Mouse (Mus musculus): ENCODE measurements around the gene Yars2. TPM values are rescaled to one million over a fixed set of nuclear protein-coding genes. Genes with fewer than 3 reads are reported as not detected.
A peak's percentile ranks its signal among the peaks of the same experiment; 100 is the strongest.

Yars2 gene
- polyA plus RNA-seq (2015; fragmentation: Nextera tagmentation; extraction: Ambion mirVana) = 26.2 and 27.1 TPM in 2 replicates

DNA sequence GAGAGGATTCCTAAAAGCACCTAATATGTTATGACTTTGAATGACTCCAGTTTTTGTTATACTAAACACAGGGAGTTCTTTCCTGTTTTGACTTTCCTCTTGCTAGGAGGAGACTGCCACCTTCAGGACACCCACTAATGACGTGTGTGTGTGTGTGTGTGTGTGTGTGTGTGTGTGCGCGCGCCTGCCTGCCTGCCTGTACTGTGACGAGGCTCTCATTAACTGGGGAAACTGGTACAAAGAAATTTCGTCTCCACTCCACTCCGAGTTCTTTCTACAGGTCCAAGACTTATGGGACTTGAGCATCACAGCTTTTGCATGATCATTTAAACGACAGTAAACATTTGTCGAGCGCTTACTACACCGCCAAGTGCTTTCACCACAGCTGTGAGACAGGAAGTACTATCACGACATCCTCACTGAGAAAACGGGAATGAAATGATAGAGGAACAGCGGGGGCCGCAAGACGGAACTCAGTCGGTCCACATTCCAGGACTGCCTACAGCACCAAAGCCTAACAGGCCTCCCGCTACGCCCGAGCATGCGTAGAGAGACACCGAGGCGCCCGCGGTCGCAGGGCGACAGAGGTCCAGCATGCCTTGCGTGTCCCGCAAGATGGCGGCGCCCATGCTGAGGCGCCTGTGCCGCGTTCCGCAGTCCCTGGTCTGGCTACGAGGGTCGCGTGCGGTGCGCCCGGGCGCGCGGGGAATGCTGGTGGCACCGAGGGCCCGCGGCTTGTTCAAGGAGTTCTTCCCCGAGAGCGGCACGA is at the start of gene Yars2:
Gene Yars2, plus strand, starts transcription at position 597 of the 769 bp plus-strand sequence.
- Histone ChIP-seq H3K36me3 (ENCODE audit: control insufficient read depth, insufficient read depth) (peaks cover 8% of the 10 kb centered on the region), H3K4me2 (ENCODE audit: low read length) (peak within 1 kb of the TSS; percentile 84), H3K9ac (replicated peaks; ENCODE audit: low read depth, low read length) (peak within 1 kb of the TSS; percentile 62), H3K27ac (ENCODE audit: low read length) (peak within 1 kb of the TSS; percentile 95), H3K4me1 (replicated peaks; ENCODE audit: control insufficient read depth, insufficient read depth, low read length) (peaks cover 16% of the 10 kb centered on the region), H3K27me3 (replicated peaks; ENCODE audit: control insufficient read depth, insufficient read depth, low read length) (no peaks in the 10 kb centered on the region), H3K4me3 (replicated peaks; ENCODE audit: low read length) (peak within 1 kb of the TSS; percentile 61), H3K9me3 (ENCODE audit: control insufficient read depth, low read length) (no peaks in the 10 kb centered on the region)
- ATAC-seq = peak; percentile 99
- WGBS = under 1% methylated on average over 50 of the region's 50 CpGs

DNA sequence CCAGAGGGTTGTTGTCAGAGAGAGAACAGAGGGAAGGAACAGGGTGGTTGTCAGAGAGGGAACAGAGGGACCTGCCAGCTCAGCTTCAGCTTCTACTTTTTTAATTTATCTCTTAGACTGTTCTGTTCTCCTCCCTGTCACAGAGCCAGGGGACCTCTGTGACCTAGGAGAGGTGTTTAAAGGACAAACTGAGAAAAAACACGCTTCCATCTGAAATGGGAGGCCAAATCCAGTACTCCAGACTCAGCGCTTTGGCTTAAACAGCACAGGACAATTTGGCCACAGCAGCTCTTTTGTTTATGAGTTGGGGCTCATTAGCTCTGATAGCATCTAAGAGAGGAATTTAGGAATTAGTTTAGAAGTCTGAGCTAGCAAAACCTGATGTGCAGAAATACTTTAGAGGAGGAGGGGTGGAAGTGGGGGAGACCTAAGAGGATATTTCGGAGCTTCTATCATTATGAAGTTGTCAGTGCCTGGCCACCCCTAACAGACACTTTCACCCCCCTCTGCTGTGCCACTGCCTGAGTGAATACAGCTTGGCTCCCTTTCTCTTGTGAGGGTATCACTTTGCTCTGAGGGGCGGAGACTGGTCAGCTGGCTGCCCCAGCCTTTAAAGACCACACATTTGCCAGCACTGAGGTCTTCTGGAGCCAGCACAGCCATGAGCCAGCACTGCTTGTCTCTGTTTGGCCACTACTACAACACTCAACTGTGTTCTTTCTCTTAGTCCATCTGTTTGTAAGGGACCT is 49.3 kb upstream of the Yars2 start:
- H3K4me1 ChIP-seq (replicated peaks; ENCODE audit: control insufficient read depth, insufficient read depth, low read length) = 0 out of 2 replicates have a peak, but pooled peaks cover 4% of the 10 kb centered on the region
- no peak overlapping the region for H3K4me2 ChIP-seq (ENCODE audit: low read length)
- no peak overlapping the region for H3K9ac ChIP-seq (replicated peaks; ENCODE audit: low read depth, low read length)
- ATAC-seq = peak; percentile 78
- H3K27me3 ChIP-seq (replicated peaks; ENCODE audit: control insufficient read depth, insufficient read depth, low read length) = no peaks in the 10 kb centered on the region
- no peak overlapping the region for H3K27ac ChIP-seq (ENCODE audit: low read length)
- 19% methylated on average over 4 of the region's 4 CpGs for WGBS
- H3K36me3 ChIP-seq (ENCODE audit: control insufficient read depth, insufficient read depth) = no peaks in the 10 kb centered on the region
- H3K9me3 ChIP-seq (ENCODE audit: control insufficient read depth, low read length) = no peaks in the 10 kb centered on the region
- no peak overlapping the region for H3K4me3 ChIP-seq (replicated peaks; ENCODE audit: low read length)

DNA sequence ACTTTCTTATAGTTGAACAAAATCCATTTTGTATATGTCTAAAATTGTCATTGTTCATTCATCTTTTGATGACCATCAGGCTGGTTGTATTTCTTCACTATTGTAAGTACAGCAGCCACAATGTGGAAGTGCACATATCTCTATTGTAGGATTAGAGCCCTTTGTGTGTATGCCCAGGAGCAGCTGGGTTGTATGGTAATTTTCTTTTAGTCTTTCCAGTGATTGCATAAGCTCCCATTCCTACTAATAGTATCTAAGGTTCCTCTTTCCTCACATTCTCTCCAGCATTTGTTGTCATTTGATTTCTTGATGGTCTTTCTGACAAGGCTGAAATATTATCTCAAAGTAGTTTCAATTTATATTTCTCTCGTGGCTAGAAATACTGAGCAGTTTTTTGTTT is 47.5 kb upstream of the Yars2 start:
- H3K4me3 ChIP-seq (replicated peaks; ENCODE audit: low read length) = no peak overlapping the region
- H3K4me1 ChIP-seq (replicated peaks; ENCODE audit: control insufficient read depth, insufficient read depth, low read length) = 0 out of 2 replicates have a peak, but pooled peaks cover 4% of the 10 kb centered on the region
- H3K36me3 ChIP-seq (ENCODE audit: control insufficient read depth, insufficient read depth) = no peaks in the 10 kb centered on the region
- H3K27ac ChIP-seq (ENCODE audit: low read length) = no peak overlapping the region
- no peaks in the 10 kb centered on the region for H3K27me3 ChIP-seq (replicated peaks; ENCODE audit: control insufficient read depth, insufficient read depth, low read length)
- H3K4me2 ChIP-seq (ENCODE audit: low read length) = no peak overlapping the region
- H3K9me3 ChIP-seq (ENCODE audit: control insufficient read depth, low read length) = no peaks in the 10 kb centered on the region
- WGBS = 74% methylated on average over 1 of the region's 1 CpGs
- ATAC-seq = no peak
- H3K9ac ChIP-seq (replicated peaks; ENCODE audit: low read depth, low read length) = no peak overlapping the region

DNA sequence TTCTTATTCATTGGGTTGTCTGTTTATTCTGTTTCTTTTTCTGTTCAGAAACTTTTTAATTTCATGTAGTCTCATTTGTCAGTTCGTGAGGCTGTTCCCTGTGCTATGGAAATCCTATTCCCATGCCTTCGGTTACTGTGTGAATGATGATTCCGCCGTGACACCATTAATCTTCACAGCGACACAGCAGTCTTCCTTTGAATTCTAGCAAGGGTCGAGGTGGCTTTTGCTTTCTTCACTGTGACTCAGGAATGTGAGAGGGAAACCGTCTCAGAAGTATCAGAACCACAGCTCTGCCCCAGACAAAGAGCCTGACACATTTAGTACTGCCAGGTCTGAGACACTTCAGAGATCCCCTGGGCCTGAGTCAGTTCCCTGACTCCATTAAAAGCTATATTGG is 46.9 kb upstream of the Yars2 start:
- Histone ChIP-seq H3K27ac (ENCODE audit: low read length) (no peak overlapping the region), H3K9me3 (ENCODE audit: control insufficient read depth, low read length) (no peaks in the 10 kb centered on the region), H3K36me3 (ENCODE audit: control insufficient read depth, insufficient read depth) (no peaks in the 10 kb centered on the region), H3K4me3 (replicated peaks; ENCODE audit: low read length) (no peak overlapping the region), H3K9ac (replicated peaks; ENCODE audit: low read depth, low read length) (no peak overlapping the region), H3K4me2 (ENCODE audit: low read length) (no peak overlapping the region), H3K27me3 (replicated peaks; ENCODE audit: control insufficient read depth, insufficient read depth, low read length) (no peaks in the 10 kb centered on the region), H3K4me1 (replicated peaks; ENCODE audit: control insufficient read depth, insufficient read depth, low read length) (0 out of 2 replicates have a peak, but pooled peaks cover 4% of the 10 kb centered on the region)
- 78% methylated on average over 7 of the region's 7 CpGs for WGBS
- ATAC-seq = no peak

DNA sequence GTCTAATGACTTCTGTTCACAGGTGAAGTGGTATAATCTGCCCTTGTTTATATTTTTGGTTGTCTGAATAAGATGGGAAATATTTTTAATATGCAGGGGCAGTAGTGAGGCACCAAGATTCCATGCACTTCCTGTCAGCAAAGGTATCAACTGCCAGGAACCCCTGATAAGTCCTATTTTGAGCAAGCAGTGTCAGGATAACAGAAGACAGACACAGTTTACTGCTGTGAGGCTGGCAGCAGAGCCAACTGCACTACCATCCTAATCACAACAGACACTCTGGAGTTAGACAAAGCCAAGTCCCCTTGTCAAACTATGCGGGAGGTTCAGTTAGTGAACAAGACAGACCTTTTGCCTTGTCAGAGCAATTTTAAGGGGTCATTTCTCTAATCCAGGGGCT is 46.1 kb upstream of the Yars2 start:
- ATAC-seq = no peak
- 88% methylated on average over 1 of the region's 1 CpGs for WGBS
- Histone ChIP-seq H3K27me3 (replicated peaks; ENCODE audit: control insufficient read depth, insufficient read depth, low read length) (no peaks in the 10 kb centered on the region), H3K9ac (replicated peaks; ENCODE audit: low read depth, low read length) (no peak overlapping the region), H3K4me3 (replicated peaks; ENCODE audit: low read length) (no peak overlapping the region), H3K27ac (ENCODE audit: low read length) (no peak overlapping the region), H3K36me3 (ENCODE audit: control insufficient read depth, insufficient read depth) (no peaks in the 10 kb centered on the region), H3K9me3 (ENCODE audit: control insufficient read depth, low read length) (no peaks in the 10 kb centered on the region), H3K4me1 (replicated peaks; ENCODE audit: control insufficient read depth, insufficient read depth, low read length) (0 out of 2 replicates have a peak, but pooled peaks cover 4% of the 10 kb centered on the region), H3K4me2 (ENCODE audit: low read length) (no peak overlapping the region)

DNA sequence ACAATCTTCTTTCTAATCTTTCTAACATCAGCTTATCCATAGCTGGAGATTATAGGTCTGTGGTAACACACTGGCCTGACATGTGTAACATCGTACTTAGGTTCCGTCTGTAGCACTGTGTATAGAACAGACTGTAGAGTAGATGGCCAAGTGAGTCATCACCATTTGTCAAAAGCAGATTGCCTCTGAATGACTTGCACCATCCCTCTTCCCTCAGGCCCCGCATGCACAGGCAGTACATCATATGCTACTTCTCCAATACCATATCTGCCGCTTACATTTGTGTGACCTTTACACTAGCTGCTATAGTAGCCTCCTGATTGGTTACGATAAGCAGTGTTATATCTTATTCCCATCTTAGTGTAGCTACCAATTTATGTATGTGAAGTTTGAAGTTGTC is 41.9 kb upstream of the Yars2 start:
- no peaks in the 10 kb centered on the region for H3K4me1 ChIP-seq (replicated peaks; ENCODE audit: control insufficient read depth, insufficient read depth, low read length)
- H3K9ac ChIP-seq (replicated peaks; ENCODE audit: low read depth, low read length) = no peak overlapping the region
- ATAC-seq = no peak
- 97% methylated on average over 5 of the region's 5 CpGs for WGBS
- H3K27ac ChIP-seq (ENCODE audit: low read length) = no peak overlapping the region
- no peaks in the 10 kb centered on the region for H3K27me3 ChIP-seq (replicated peaks; ENCODE audit: control insufficient read depth, insufficient read depth, low read length)
- no peaks in the 10 kb centered on the region for H3K9me3 ChIP-seq (ENCODE audit: control insufficient read depth, low read length)
- no peaks in the 10 kb centered on the region for H3K36me3 ChIP-seq (ENCODE audit: control insufficient read depth, insufficient read depth)
- H3K4me2 ChIP-seq (ENCODE audit: low read length) = no peak overlapping the region
- H3K4me3 ChIP-seq (replicated peaks; ENCODE audit: low read length) = no peak overlapping the region

DNA sequence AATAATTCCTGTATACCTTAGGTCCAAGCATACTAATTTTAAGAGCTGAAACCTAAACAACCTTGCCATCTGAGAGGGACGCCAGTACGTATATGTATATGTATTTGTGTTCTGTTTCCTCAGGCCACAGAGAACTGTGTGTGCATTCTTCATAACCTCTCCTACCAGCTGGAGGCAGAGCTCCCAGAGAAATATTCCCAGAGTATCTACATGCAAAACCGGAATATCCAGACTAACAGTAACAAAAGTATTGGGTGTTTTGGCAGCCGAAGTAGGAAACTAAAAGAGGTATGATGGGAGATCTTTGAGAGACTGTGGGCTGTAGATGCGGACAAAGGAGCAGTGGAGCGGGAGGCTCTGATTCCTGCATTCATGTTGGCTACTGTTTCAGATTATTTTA is 41.3 kb upstream of the Yars2 start:
- Histone ChIP-seq H3K4me3 (replicated peaks; ENCODE audit: low read length) (no peak overlapping the region), H3K27ac (ENCODE audit: low read length) (no peak overlapping the region), H3K9ac (replicated peaks; ENCODE audit: low read depth, low read length) (no peak overlapping the region), H3K36me3 (ENCODE audit: control insufficient read depth, insufficient read depth) (no peaks in the 10 kb centered on the region), H3K9me3 (ENCODE audit: control insufficient read depth, low read length) (no peaks in the 10 kb centered on the region), H3K4me2 (ENCODE audit: low read length) (no peak overlapping the region), H3K27me3 (replicated peaks; ENCODE audit: control insufficient read depth, insufficient read depth, low read length) (no peaks in the 10 kb centered on the region), H3K4me1 (replicated peaks; ENCODE audit: control insufficient read depth, insufficient read depth, low read length) (no peaks in the 10 kb centered on the region)
- WGBS = 91% methylated on average over 6 of the region's 6 CpGs
- no peak for ATAC-seq

DNA sequence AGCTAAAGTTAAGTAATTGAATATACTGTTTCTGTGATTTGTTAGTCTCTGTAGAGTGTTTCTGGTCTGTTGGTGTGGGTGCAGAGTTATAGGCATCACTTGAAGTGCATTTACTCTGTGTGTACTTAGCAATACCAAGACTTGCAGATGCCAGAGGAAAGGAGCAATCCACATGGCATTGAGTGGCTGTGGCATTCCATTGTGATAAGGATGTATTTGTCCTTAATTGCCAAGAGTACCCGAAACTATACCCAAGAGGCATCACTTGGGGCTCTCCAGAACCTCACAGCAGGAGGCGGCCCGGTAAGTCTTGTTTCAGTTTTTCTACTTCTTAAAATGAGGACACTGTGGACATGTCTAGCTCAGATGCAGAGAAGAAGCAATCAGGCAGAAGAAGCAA is 40.3 kb upstream of the Yars2 start:
- Histone ChIP-seq H3K36me3 (ENCODE audit: control insufficient read depth, insufficient read depth) (no peaks in the 10 kb centered on the region), H3K4me2 (ENCODE audit: low read length) (no peak overlapping the region), H3K27me3 (replicated peaks; ENCODE audit: control insufficient read depth, insufficient read depth, low read length) (no peaks in the 10 kb centered on the region), H3K9me3 (ENCODE audit: control insufficient read depth, low read length) (no peaks in the 10 kb centered on the region), H3K27ac (ENCODE audit: low read length) (no peak overlapping the region), H3K4me1 (replicated peaks; ENCODE audit: control insufficient read depth, insufficient read depth, low read length) (no peaks in the 10 kb centered on the region), H3K4me3 (replicated peaks; ENCODE audit: low read length) (no peak overlapping the region), H3K9ac (replicated peaks; ENCODE audit: low read depth, low read length) (no peak overlapping the region)
- ATAC-seq = no peak
- WGBS = 79% methylated on average over 3 of the region's 3 CpGs

DNA sequence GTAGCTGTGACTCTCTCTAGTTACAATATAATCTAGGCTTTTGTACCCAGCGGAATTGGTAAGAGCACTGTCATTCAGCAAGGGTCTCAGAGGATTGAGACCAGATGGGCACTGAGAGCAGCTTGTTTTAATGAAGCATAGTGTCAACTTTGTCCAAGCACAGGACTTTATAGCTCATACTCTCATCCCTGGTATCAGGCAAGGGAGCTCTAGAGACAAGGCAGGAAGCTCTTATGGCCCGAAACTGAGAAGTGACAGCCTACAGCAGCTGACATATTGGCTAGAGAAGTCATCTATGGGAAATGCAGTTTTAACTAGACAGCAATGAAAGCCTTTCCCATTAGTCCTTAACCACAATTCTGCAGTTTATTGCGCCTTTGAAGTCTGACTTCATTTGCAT is 29.8 kb upstream of the Yars2 start:
- H3K27ac ChIP-seq (ENCODE audit: low read length) = no peak overlapping the region
- no peak overlapping the region for H3K4me3 ChIP-seq (replicated peaks; ENCODE audit: low read length)
- ATAC-seq = 0 out of 2 replicates have a peak, but pooled peaks have one; percentile 20
- H3K9me3 ChIP-seq (ENCODE audit: control insufficient read depth, low read length) = no peaks in the 10 kb centered on the region
- no peaks in the 10 kb centered on the region for H3K27me3 ChIP-seq (replicated peaks; ENCODE audit: control insufficient read depth, insufficient read depth, low read length)
- 11% methylated on average over 3 of the region's 3 CpGs for WGBS
- no peak overlapping the region for H3K4me2 ChIP-seq (ENCODE audit: low read length)
- no peak overlapping the region for H3K9ac ChIP-seq (replicated peaks; ENCODE audit: low read depth, low read length)
- 0 out of 2 replicates have a peak, but pooled peaks cover 4% of the 10 kb centered on the region for H3K4me1 ChIP-seq (replicated peaks; ENCODE audit: control insufficient read depth, insufficient read depth, low read length)
- no peaks in the 10 kb centered on the region for H3K36me3 ChIP-seq (ENCODE audit: control insufficient read depth, insufficient read depth)
